Comparison of ENCODE assay signal across 12 mouse cellular contexts in the genomic region with DNA sequence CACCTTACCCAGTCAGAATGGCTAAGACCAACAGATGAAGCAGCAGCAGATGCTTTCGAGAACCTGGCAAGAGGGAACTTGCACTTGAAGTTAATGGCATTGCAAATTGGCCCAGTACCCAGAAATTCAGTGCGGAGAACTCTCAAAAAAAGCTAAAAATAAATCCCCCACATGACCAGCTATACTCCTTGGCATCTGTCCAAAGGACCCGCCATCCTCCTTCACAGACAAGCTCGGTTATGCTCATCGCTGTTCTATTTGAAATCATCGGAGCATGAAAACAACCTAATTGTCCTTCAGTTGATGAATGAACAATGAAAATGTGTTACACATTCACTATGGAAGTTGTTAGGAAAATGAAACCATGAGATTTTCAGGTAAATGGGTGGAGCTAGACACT. TPM values are rescaled to one million over a fixed set of nuclear protein-coding genes. Genes with fewer than 3 reads are reported as not detected.
DNase-seq lines count a peak whose midpoint lies in the region; ATAC-seq lines count a peak whose summit lies in the region.
"Had no signal": no experiment of that assay in that cellular context is flagged by ENCODE, and none has a peak within 500 bp of the region (broad histone marks: within the 10 kb centered on the region; RNA-seq: fewer than 3 reads in every experiment).

No protein-coding gene starts in this region.

- no peaks in the 10 kb centered on the region for H3K36me3 ChIP-seq in heart, embryonic 12.5 days
- no peaks in the 10 kb centered on the region for H3K36me3 ChIP-seq in splenic B cell, adult 2 months (ENCODE audit: control insufficient read depth, insufficient read depth, low read length, poor library complexity, severe bottlenecking)
- H3K36me3 ChIP-seq: embryonic facial prominence, embryonic 15.5 days had no signal

- WGBS in heart, embryonic 12.5 days, result 42% methylated on average over 6 of the region's 6 CpGs

- no peak overlapping the region for H3K9ac ChIP-seq in heart, embryonic 12.5 days
- H3K9ac ChIP-seq: embryonic facial prominence, embryonic 15.5 days had no signal

- H3K4me3 ChIP-seq in heart, embryonic 12.5 days, result no peak overlapping the region
- H3K4me3 ChIP-seq: embryonic facial prominence, embryonic 15.5 days had no signal

- no peak for ATAC-seq in heart, embryonic 12.5 days (ENCODE audit: insufficient number of reproducible peaks, low FRiP score)

- intact Hi-C loops in heart, postnatal 36 days (cut with DNase I), result no loop called here

- DNase-seq in heart, postnatal 36 days, result no peak
- DNase-seq in kidney, postnatal 14 days, result peak; percentile 48
- no peak for DNase-seq in kidney, adult 8-10 months
- peak; percentile 15 for DNase-seq in right cerebral cortex, postnatal 4 days
- DNase-seq in right cerebral cortex, postnatal 14 days, result no peak
- DNase-seq in splenic B cell, adult 2 months (ENCODE audit: low read depth, low spot score), result peak; percentile 32
- no peak for DNase-seq in ovary, postnatal 14 days (ENCODE audit: low spot score)
- DNase-seq: adrenal gland, postnatal 36 days; cerebellum, adult 8-10 months had no signal

- H3K4me1 ChIP-seq in heart, embryonic 12.5 days (replicated peaks), result peaks cover 7% of the 10 kb centered on the region; the same call in 1 of the 2 replicates

- H3K27ac ChIP-seq in heart, embryonic 12.5 days (ENCODE audit: poor library complexity, severe bottlenecking), result no peak overlapping the region
- H3K27ac ChIP-seq: embryonic facial prominence, embryonic 15.5 days had no signal

- H3K27me3 ChIP-seq in heart, embryonic 12.5 days (replicated peaks), result no peaks in the 10 kb centered on the region
- H3K27me3 ChIP-seq in splenic B cell, adult 2 months (ENCODE audit: control insufficient read depth, insufficient read depth, low read length, poor library complexity, severe bottlenecking), result no peaks in the 10 kb centered on the region
- H3K27me3 ChIP-seq: embryonic facial prominence, embryonic 15.5 days had no signal

- H3K9me3 ChIP-seq in heart, embryonic 12.5 days (replicated peaks), result no peaks in the 10 kb centered on the region
- H3K9me3 ChIP-seq: embryonic facial prominence, embryonic 15.5 days had no signal

- peak overlapping the region; percentile 18 for H3K4me2 ChIP-seq in heart, embryonic 12.5 days
- H3K4me2 ChIP-seq: embryonic facial prominence, embryonic 15.5 days; liver, embryonic 11.5 days had no signal

RNA-seq across cellular contexts. Expression of a gene that starts 58.4 kb away (rescaled TPM):
- polyA plus RNA-seq in heart, embryonic 12.5 days (2016; fragmentation: Nextera tagmentation; extraction: Ambion mirVana), result 40.3 and 52.0 TPM in 2 replicates
- total RNA-seq in heart, postnatal 36 days (2021), result 10 to 100 TPM; 22.1 to 30.2 TPM

Comparison
In these comparisons a context has a peak if more than half of its experiments do, and no peak if none do; other contexts are left out.
1. DNase-seq: peak in kidney, postnatal 14 days (single experiment), right cerebral cortex, postnatal 4 days (single experiment) and splenic B cell, adult 2 months (single experiment); none in heart, postnatal 36 days (0 of 2), kidney, adult 8-10 months (0 of 2), right cerebral cortex, postnatal 14 days (single experiment) and ovary, postnatal 14 days (single experiment).